8 mouse cellular contexts compared by ENCODE assay signal in genomic region chr13:38204702-38205482, GRCm38 (mm10). TPM values are rescaled to one million over a fixed set of nuclear protein-coding genes. Genes with fewer than 3 reads are reported as not detected.
DNase-seq lines count a peak whose midpoint lies in the region; ATAC-seq lines count a peak whose summit lies in the region.

Gene Snrnp48 (plus strand): TSS chr13:38204938.

- no peaks in the 10 kb centered on the region for H3K9me3 ChIP-seq in hindbrain, embryonic 11.5 days (ENCODE audit: control insufficient read depth, low read length)

- no peaks in the 10 kb centered on the region for H3K36me3 ChIP-seq in hindbrain, embryonic 11.5 days (ENCODE audit: control insufficient read depth, insufficient read depth, low read length)

- peak within 1 kb of the TSS; percentile 82 for H3K4me3 ChIP-seq in hindbrain, embryonic 11.5 days (ENCODE audit: low read depth, low read length)

- no peaks in the 10 kb centered on the region; the same call in 1 of the 2 replicates for H3K4me1 ChIP-seq in hindbrain, embryonic 11.5 days (replicated peaks; ENCODE audit: control insufficient read depth, insufficient read depth, low read length)

- peak within 1 kb of the TSS; percentile 85 for H3K9ac ChIP-seq in hindbrain, embryonic 11.5 days (ENCODE audit: low read depth, low read length)

- ATAC-seq in hindbrain, embryonic 11.5 days (ENCODE audit: low FRiP score), result peak; percentile 98

- H3K27ac ChIP-seq in hindbrain, embryonic 11.5 days (ENCODE audit: low read depth, low read length), result peak within 1 kb of the TSS; percentile 80

- no peaks in the 10 kb centered on the region for H3K27me3 ChIP-seq in hindbrain, embryonic 11.5 days (ENCODE audit: control insufficient read depth, insufficient read depth, low read length)

- peak within 1 kb of the TSS; percentile 46 for H3K4me2 ChIP-seq in hindbrain, embryonic 11.5 days (replicated peaks; ENCODE audit: low read depth, low read length)

- peak; percentile 94 for DNase-seq in Muller cell, postnatal 12 days (ENCODE audit: inconsistent ontology term)
- DNase-seq in cerebellum, adult 9-11 months, result peak; percentile 88
- peak; percentile 76 to 91 for DNase-seq in frontal cortex, adult 2 months (ENCODE audit: extremely low spot score in 1 of 2, low spot score in 1 of 2)
- DNase-seq in hindbrain, embryonic 11.5 days (ENCODE audit: low spot score), result peak; percentile 95
- peak; percentile 83 to 89 for DNase-seq in layer of hippocampus, postnatal 10 days (ENCODE audit: low spot score in 2 of 2)
- peak; percentile 93 for DNase-seq in lung, postnatal 10 days
- DNase-seq in ovary, postnatal 36 days (ENCODE audit: low spot score), result peak; percentile 89
- DNase-seq in thymus, postnatal 25 days, result peak; percentile 89

- under 1% methylated on average over 58 of the region's 59 CpGs for WGBS in hindbrain, embryonic 11.5 days

RNA-seq across cellular contexts. Expression of gene Snrnp48, which starts in this region (rescaled TPM):
- polyA plus RNA-seq in frontal cortex, adult 2 months (2012; rRNA removed), result 27.8 and 29.1 TPM in 2 replicates
- 40.0 and 44.1 TPM in 2 replicates for polyA plus RNA-seq in hindbrain, embryonic 11.5 days (2014; fragmentation: Nextera tagmentation; extraction: Ambion mirVana)
- total RNA-seq in layer of hippocampus, postnatal 10 days (2021), result 10 to 100 TPM; 23.5 to 25.8 TPM

Comparison
In these comparisons a context has a peak if more than half of its experiments do, and no peak if none do; other contexts are left out.
1. Peak in every context shown above with its lines: DNase-seq, ATAC-seq, H3K4me3 ChIP-seq and H3K27ac ChIP-seq.